Mouse (Mus musculus): Measurements from ENCODE around the gene Tsga10.

DNA sequence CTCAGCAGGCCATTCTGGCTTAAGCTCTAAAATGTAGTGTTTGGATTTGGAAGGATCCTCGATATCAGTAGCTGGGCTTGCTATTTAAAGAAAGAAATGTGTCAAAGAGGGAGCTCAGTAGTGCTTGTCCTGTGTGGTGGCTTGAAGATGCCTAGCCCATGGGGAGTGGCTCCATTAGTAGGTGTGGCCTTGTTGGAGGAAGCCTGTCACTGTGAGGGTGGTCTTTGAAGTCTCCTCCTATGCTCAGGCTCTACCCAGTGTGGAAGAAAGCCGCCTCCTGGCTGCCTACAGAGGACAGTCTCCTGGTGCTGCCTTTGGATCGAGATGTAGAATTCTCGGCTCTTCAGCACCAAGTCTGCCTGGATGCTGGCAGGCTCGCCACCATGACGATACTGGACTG, 34.1 kb upstream of the Tsga10 start:
- no peak for TF ChIP-seq EP300 (IDR thresholded peaks at IDR 0.05; ENCODE audit: low read depth)
- no peak for TF ChIP-seq CTCF (IDR thresholded peaks at IDR 0.05; ENCODE audit: low read depth)

Data from heart, postnatal 0 days (tissue).